Mouse (Mus musculus): ENCODE data around the gene Atp2b2. TPM values are rescaled to one million over a fixed set of nuclear protein-coding genes. Genes with fewer than 3 reads are reported as not detected.

Atp2b2 gene
- polyA plus RNA-seq, 1 experiment from 2014 or later: 1.2 TPM

DNA sequence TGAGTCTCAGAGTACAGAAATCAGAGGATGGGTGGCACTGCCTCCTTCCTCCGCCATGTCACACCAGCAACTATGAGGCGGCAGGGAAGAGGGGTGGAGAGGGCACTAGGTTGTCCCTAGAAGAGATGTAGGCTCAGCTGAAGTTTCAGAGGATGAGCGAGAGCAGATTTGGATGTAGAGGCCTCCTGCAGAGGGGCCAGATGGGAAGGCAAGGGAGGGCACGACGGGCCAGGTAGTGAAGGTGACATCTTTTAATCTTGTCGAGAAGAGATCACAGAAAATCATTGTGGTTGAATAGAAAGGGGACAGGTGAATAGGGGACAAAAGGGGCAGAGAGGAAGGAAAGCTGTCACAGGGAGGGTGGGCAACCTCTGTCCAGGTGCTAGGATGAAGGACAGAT lies 41.5 kb downstream of the Atp2b2 start:
- Histone ChIP-seq H3K27ac (ENCODE audit: low read depth) (no peak overlapping the region), H3K4me3 (ENCODE audit: low read depth, low read length) (no peak overlapping the region), H3K4me2 (ENCODE audit: low read length) (no peak overlapping the region), H3K9me3 (ENCODE audit: control insufficient read depth, low read length) (no peaks in the 10 kb centered on the region), H3K27me3 (replicated peaks; ENCODE audit: control insufficient read depth, insufficient read depth, low read length) (no peaks in the 10 kb centered on the region), H3K9ac (ENCODE audit: low read length) (no peak overlapping the region), H3K36me3 (ENCODE audit: control insufficient read depth, insufficient read depth, low read length) (no peaks in the 10 kb centered on the region), H3K4me1 (replicated peaks; ENCODE audit: control insufficient read depth, insufficient read depth, low read length) (no peaks in the 10 kb centered on the region)
- 74% methylated on average over 6 of the region's 6 CpGs for WGBS
- ATAC-seq (replicated peaks; ENCODE audit: low FRiP score, low TSS enrichment, low read depth) (no peak), DNase-seq (ENCODE audit: low spot score) (no peak)

DNA sequence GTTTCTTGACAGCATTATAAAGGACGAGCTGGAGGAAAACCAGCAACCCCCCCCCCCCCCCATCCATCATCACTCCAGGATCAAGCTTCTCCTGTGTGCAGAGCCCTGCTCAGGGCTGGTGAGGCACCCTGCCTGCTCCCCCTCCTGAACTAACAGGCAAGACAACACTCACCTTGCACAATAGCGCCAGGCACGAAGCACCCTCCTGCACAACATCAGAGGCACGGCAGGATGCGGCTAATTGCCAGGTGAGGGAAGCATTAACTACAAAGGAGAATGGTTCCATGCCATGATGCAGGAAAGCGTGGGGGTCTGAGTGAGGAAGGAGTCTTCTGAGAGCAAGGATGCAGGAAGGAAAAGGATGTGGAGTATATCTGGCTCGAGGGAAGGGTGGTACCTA lies 42.1 kb downstream of the Atp2b2 start:
- DNase-seq (ENCODE audit: low spot score): no peak
- 38% methylated on average over 7 of the region's 7 CpGs for WGBS
- Histone ChIP-seq H3K27ac (ENCODE audit: low read depth) (no peak overlapping the region), H3K27me3 (replicated peaks; ENCODE audit: control insufficient read depth, insufficient read depth, low read length) (no peaks in the 10 kb centered on the region), H3K4me1 (replicated peaks; ENCODE audit: control insufficient read depth, insufficient read depth, low read length) (no peaks in the 10 kb centered on the region), H3K4me2 (ENCODE audit: low read length) (no peak overlapping the region), H3K4me3 (ENCODE audit: low read depth, low read length) (no peak overlapping the region), H3K36me3 (ENCODE audit: control insufficient read depth, insufficient read depth, low read length) (no peaks in the 10 kb centered on the region), H3K9ac (ENCODE audit: low read length) (no peak overlapping the region), H3K9me3 (ENCODE audit: control insufficient read depth, low read length) (no peaks in the 10 kb centered on the region)
- ATAC-seq (replicated peaks; ENCODE audit: low FRiP score, low TSS enrichment, low read depth): no peak

DNA sequence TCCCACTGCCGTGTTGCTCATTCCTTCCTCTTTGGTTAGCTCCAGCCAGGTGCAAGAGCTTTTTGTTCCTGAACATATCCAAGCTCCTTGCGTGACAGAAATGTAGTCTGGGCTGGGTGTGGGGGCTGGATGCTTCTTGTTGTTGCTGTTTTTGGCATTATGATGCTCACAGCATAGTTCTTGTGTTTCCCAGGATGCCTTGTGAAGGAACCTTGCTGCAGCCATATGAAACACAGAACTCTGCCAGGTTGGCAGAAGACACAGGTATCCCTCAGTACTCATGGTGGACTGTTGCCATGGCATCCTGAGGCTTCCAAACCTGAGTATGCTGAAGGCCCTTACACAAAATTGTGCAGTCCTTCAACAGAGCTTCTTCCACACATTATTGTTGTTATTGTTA lies 44.0 kb downstream of the Atp2b2 start:
- 81% methylated on average over 2 of the region's 2 CpGs for WGBS
- Histone ChIP-seq H3K4me2 (ENCODE audit: low read length) (no peak overlapping the region), H3K27ac (ENCODE audit: low read depth) (no peak overlapping the region), H3K9ac (ENCODE audit: low read length) (no peak overlapping the region), H3K9me3 (ENCODE audit: control insufficient read depth, low read length) (no peaks in the 10 kb centered on the region), H3K36me3 (ENCODE audit: control insufficient read depth, insufficient read depth, low read length) (no peaks in the 10 kb centered on the region), H3K4me1 (replicated peaks; ENCODE audit: control insufficient read depth, insufficient read depth, low read length) (no peaks in the 10 kb centered on the region), H3K27me3 (replicated peaks; ENCODE audit: control insufficient read depth, insufficient read depth, low read length) (no peaks in the 10 kb centered on the region), H3K4me3 (ENCODE audit: low read depth, low read length) (no peak overlapping the region)
- ATAC-seq (replicated peaks; ENCODE audit: low FRiP score, low TSS enrichment, low read depth) (no peak), DNase-seq (ENCODE audit: low spot score) (no peak)

DNA sequence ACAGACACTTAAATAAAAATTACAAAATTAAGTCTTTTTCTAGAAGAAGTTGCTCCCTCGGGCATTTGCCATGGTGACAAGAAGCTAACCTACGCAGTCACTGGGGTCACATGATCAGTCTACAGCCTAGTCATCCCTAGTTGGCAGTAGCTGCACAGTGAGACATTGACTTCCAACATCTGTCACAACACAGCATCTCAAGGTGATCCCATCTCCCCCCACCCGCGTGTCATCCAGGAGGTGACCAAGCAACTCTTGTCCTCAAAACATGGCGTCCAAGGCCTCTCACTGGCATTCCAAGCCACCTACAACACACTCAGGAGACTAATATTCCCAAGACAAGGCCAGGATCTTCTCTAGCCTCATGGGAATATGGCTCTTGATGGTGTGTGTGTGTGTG lies 48.2 kb downstream of the Atp2b2 start:
- Histone ChIP-seq H3K4me3 (ENCODE audit: low read depth, low read length) (no peak overlapping the region), H3K9me3 (ENCODE audit: control insufficient read depth, low read length) (no peaks in the 10 kb centered on the region), H3K36me3 (ENCODE audit: control insufficient read depth, insufficient read depth, low read length) (no peaks in the 10 kb centered on the region), H3K27ac (ENCODE audit: low read depth) (no peak overlapping the region), H3K4me1 (replicated peaks; ENCODE audit: control insufficient read depth, insufficient read depth, low read length) (no peaks in the 10 kb centered on the region), H3K27me3 (replicated peaks; ENCODE audit: control insufficient read depth, insufficient read depth, low read length) (no peaks in the 10 kb centered on the region), H3K9ac (ENCODE audit: low read length) (no peak overlapping the region), H3K4me2 (ENCODE audit: low read length) (no peak overlapping the region)
- WGBS: 87% methylated on average over 5 of the region's 5 CpGs
- ATAC-seq (replicated peaks; ENCODE audit: low FRiP score, low TSS enrichment, low read depth): no peak
- no peak for DNase-seq (ENCODE audit: low spot score)

DNA sequence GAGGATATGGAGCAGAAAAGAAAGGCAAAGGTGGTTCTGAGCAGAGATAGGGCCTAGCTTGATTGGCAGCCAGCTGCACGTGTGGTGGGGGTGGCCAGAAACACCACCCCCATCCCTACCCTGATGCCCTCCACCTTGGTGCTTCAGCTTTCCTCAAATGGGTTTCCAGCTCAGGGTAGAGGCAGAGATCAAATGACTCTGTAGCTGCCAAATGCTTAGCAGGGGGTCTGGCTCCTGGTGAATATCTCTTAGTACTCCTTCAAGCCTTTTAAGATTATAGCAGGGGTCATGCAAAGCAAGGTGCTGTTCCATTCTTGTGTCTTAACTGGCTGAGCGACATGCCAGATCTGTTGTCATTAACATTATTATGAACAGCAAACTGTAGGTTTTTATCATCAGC lies 50.3 kb downstream of the Atp2b2 start:
- Histone ChIP-seq H3K9me3 (ENCODE audit: control insufficient read depth, low read length) (no peaks in the 10 kb centered on the region), H3K27me3 (replicated peaks; ENCODE audit: control insufficient read depth, insufficient read depth, low read length) (no peaks in the 10 kb centered on the region), H3K36me3 (ENCODE audit: control insufficient read depth, insufficient read depth, low read length) (no peaks in the 10 kb centered on the region), H3K27ac (ENCODE audit: low read depth) (no peak overlapping the region), H3K9ac (ENCODE audit: low read length) (no peak overlapping the region), H3K4me3 (ENCODE audit: low read depth, low read length) (no peak overlapping the region), H3K4me2 (ENCODE audit: low read length) (no peak overlapping the region), H3K4me1 (replicated peaks; ENCODE audit: control insufficient read depth, insufficient read depth, low read length) (no peaks in the 10 kb centered on the region)
- no peak for ATAC-seq (replicated peaks; ENCODE audit: low FRiP score, low TSS enrichment, low read depth)
- DNase-seq (ENCODE audit: low spot score): no peak
- WGBS: 59% methylated on average over 2 of the region's 2 CpGs

DNA sequence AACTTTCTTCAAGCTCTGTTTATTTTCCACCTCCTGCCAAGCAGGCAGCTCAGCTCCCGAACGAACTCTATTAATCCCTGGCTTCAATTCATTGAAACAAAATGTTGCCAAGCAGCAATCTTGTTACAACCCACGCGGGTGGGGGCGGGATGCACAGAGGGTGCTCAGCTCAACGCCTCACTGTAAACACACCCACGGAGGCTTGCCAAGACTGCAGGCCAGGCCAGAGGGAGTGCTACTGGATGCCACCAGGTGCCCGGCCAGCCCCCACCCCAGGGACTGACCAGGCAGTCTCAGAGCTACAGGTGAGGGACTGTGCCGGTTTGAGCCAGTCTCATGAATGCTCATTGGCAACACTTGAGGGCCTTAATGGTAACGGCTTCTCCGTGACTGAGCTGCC lies 50.9 kb downstream of the Atp2b2 start:
- Histone ChIP-seq H3K4me2 (ENCODE audit: low read length) (no peak overlapping the region), H3K9me3 (ENCODE audit: control insufficient read depth, low read length) (no peaks in the 10 kb centered on the region), H3K9ac (ENCODE audit: low read length) (no peak overlapping the region), H3K4me1 (replicated peaks; ENCODE audit: control insufficient read depth, insufficient read depth, low read length) (no peaks in the 10 kb centered on the region), H3K27me3 (replicated peaks; ENCODE audit: control insufficient read depth, insufficient read depth, low read length) (no peaks in the 10 kb centered on the region), H3K27ac (ENCODE audit: low read depth) (no peak overlapping the region), H3K4me3 (ENCODE audit: low read depth, low read length) (no peak overlapping the region), H3K36me3 (ENCODE audit: control insufficient read depth, insufficient read depth, low read length) (no peaks in the 10 kb centered on the region)
- WGBS: 51% methylated on average over 11 of the region's 11 CpGs
- no peak for ATAC-seq (replicated peaks; ENCODE audit: low FRiP score, low TSS enrichment, low read depth)
- no peak for DNase-seq (ENCODE audit: low spot score)

DNA sequence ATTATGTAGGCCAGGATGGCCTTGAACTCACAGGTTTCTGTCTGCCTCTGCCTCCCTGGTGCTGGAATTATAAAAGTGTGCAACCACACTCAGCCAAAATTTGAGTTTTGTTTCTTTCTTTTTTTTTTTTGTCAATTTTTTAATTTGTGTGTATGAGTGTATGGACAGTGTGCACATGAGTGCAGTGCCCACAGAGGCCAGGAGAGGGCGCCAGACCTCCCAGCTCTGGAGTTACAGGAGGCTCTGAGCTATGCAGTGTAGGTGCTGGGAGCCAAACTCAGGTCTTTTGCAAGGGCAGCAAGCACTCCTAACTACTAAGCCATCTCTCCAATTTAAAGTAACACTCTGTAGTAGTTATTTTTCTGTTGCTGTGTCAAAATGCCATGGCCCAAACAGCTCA lies 52.4 kb downstream of the Atp2b2 start:
- H3K4me1 ChIP-seq (replicated peaks; ENCODE audit: control insufficient read depth, insufficient read depth, low read length): no peaks in the 10 kb centered on the region
- no peaks in the 10 kb centered on the region for H3K27me3 ChIP-seq (replicated peaks; ENCODE audit: control insufficient read depth, insufficient read depth, low read length)
- H3K4me2 ChIP-seq (ENCODE audit: low read length): no peak overlapping the region
- H3K36me3 ChIP-seq (ENCODE audit: control insufficient read depth, insufficient read depth, low read length): no peaks in the 10 kb centered on the region
- no peaks in the 10 kb centered on the region for H3K9me3 ChIP-seq (ENCODE audit: control insufficient read depth, low read length)
- ATAC-seq (replicated peaks; ENCODE audit: low FRiP score, low TSS enrichment, low read depth): no peak
- WGBS: 15% methylated on average over 1 of the region's 1 CpGs
- H3K9ac ChIP-seq (ENCODE audit: low read length): no peak overlapping the region
- H3K4me3 ChIP-seq (ENCODE audit: low read depth, low read length): no peak overlapping the region
- H3K27ac ChIP-seq (ENCODE audit: low read depth): no peak overlapping the region
- no peak for DNase-seq (ENCODE audit: low spot score)

DNA sequence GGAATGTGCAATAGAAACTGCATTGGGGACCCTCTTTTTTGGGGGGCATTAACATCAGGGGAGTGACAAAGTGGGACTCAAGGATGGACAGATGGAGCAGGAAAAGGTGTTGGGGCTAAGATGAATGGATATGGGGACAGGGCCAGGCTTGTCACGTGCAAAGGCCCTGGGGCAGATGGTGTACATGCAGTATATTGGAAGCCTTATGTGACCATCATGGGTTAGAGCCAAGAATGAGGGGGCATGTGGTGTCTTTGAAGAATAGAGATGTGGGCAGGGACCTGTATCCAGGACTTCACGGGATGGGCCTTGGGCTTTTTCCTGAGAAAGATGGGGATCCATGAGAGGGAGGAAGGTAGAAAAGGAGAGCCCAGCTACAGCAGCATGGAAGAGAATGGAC lies 53.9 kb downstream of the Atp2b2 start:
- Histone ChIP-seq H3K4me3 (ENCODE audit: low read depth, low read length) (no peak overlapping the region), H3K9me3 (ENCODE audit: control insufficient read depth, low read length) (no peaks in the 10 kb centered on the region), H3K27ac (ENCODE audit: low read depth) (no peak overlapping the region), H3K4me2 (ENCODE audit: low read length) (no peak overlapping the region), H3K4me1 (replicated peaks; ENCODE audit: control insufficient read depth, insufficient read depth, low read length) (no peaks in the 10 kb centered on the region), H3K9ac (ENCODE audit: low read length) (no peak overlapping the region), H3K27me3 (replicated peaks; ENCODE audit: control insufficient read depth, insufficient read depth, low read length) (no peaks in the 10 kb centered on the region), H3K36me3 (ENCODE audit: control insufficient read depth, insufficient read depth, low read length) (no peaks in the 10 kb centered on the region)
- ATAC-seq (replicated peaks; ENCODE audit: low FRiP score, low TSS enrichment, low read depth) (no peak), DNase-seq (ENCODE audit: low spot score) (no peak)
- WGBS: 70% methylated on average over 2 of the region's 2 CpGs

DNA sequence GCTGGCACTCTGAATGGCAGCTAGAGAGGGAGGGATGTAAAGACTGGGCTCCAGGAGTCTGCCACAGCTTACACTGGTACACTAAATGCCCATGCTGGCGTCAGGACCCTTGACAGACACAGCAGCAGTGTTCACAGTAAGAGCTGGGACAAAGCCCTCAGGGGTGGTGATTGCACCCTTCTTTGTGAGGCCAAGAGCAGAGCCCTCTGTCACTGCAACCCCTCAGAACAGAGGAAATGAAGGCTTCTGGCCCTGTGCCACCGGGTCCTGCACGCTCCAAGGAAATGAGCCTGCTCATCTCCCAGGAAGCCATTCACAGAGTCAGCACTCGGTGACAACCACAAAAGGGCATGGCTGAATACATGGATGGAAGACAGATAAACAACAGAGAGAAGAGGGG lies 55.7 kb downstream of the Atp2b2 start:
- Histone ChIP-seq H3K27me3 (replicated peaks; ENCODE audit: control insufficient read depth, insufficient read depth, low read length) (no peaks in the 10 kb centered on the region), H3K4me3 (ENCODE audit: low read depth, low read length) (no peak overlapping the region), H3K9me3 (ENCODE audit: control insufficient read depth, low read length) (no peaks in the 10 kb centered on the region), H3K27ac (ENCODE audit: low read depth) (no peak overlapping the region), H3K4me2 (ENCODE audit: low read length) (no peak overlapping the region), H3K9ac (ENCODE audit: low read length) (no peak overlapping the region), H3K4me1 (replicated peaks; ENCODE audit: control insufficient read depth, insufficient read depth, low read length) (no peaks in the 10 kb centered on the region), H3K36me3 (ENCODE audit: control insufficient read depth, insufficient read depth, low read length) (no peaks in the 10 kb centered on the region)
- DNase-seq (ENCODE audit: low spot score) (no peak), ATAC-seq (replicated peaks; ENCODE audit: low FRiP score, low TSS enrichment, low read depth) (no peak)
- 74% methylated on average over 4 of the region's 4 CpGs for WGBS
